Mouse (Mus musculus): Measurements from ENCODE around the gene Gm20518. TPM values are rescaled to one million over a fixed set of nuclear protein-coding genes. Genes with fewer than 3 reads are reported as not detected.

The Gm20518 gene
- polyA plus RNA-seq, 1 experiment = 0.35 TPM

- Histone ChIP-seq H3K9me3 (no peaks in the 10 kb centered on the region), H3K4me3 (replicated peaks) (no peak overlapping the region), H3K36me3 (replicated peaks; ENCODE audit: low read length) (peaks cover 9% of the 10 kb centered on the region), H3K27me3 (replicated peaks) (peaks cover 90% of the 10 kb centered on the region), H3K4me1 (peaks cover 20% of the 10 kb centered on the region)
- TF ChIP-seq GATA1 (IDR thresholded peaks at IDR 0.05; ENCODE audit: borderline replicate concordance, low read length) = no peak
- TF ChIP-seq FLI1 (IDR thresholded peaks at IDR 0.05; ENCODE audit: low read length) = no peak
These were observed 95.8 kb downstream of the Gm20518 start for GRCm38 (mm10) chr16:17795643-17796042.

- Histone ChIP-seq H3K36me3 (replicated peaks; ENCODE audit: low read length) (peaks cover 19% of the 10 kb centered on the region), H3K27me3 (replicated peaks) (peaks cover 83% of the 10 kb centered on the region), H3K4me3 (replicated peaks) (no peak overlapping the region), H3K4me1 (peaks cover 20% of the 10 kb centered on the region), H3K9me3 (no peaks in the 10 kb centered on the region)
- TF ChIP-seq FLI1 (IDR thresholded peaks at IDR 0.05; ENCODE audit: low read length) (no peak), GATA1 (IDR thresholded peaks at IDR 0.05; ENCODE audit: borderline replicate concordance, low read length) (no peak)
These were observed 97.4 kb downstream of the Gm20518 start for GRCm38 (mm10) chr16:17794047-17794446.

- TF ChIP-seq GATA1 (IDR thresholded peaks at IDR 0.05; ENCODE audit: borderline replicate concordance, low read length) (no peak), FLI1 (IDR thresholded peaks at IDR 0.05; ENCODE audit: low read length) (no peak)
- Histone ChIP-seq H3K27me3 (replicated peaks) (peaks cover 75% of the 10 kb centered on the region), H3K36me3 (replicated peaks; ENCODE audit: low read length) (peaks cover 22% of the 10 kb centered on the region), H3K9me3 (no peaks in the 10 kb centered on the region), H3K4me1 (peaks cover 12% of the 10 kb centered on the region), H3K4me3 (replicated peaks) (no peak overlapping the region)
These were observed 98.7 kb downstream of the Gm20518 start for GRCm38 (mm10) chr16:17792728-17793127.

- Histone ChIP-seq H3K27me3 (replicated peaks) (peaks cover 37% of the 10 kb centered on the region), H3K36me3 (replicated peaks; ENCODE audit: low read length) (peaks cover 30% of the 10 kb centered on the region), H3K4me3 (replicated peaks) (no peak overlapping the region), H3K4me1 (peaks cover 14% of the 10 kb centered on the region), H3K9me3 (no peaks in the 10 kb centered on the region)
- TF ChIP-seq GATA1 (IDR thresholded peaks at IDR 0.05; ENCODE audit: borderline replicate concordance, low read length) (no peak), FLI1 (IDR thresholded peaks at IDR 0.05; ENCODE audit: low read length) (no peak)
These were observed 106.1 kb downstream of the Gm20518 start for GRCm38 (mm10) chr16:17785337-17785736.

Other genes starting within 250 kb of the Gm20518 start
- not detected in 2 replicates for gene Ccdc74a, start 245.2 kb downstream of the Gm20518 start, polyA plus RNA-seq (2012; ENCODE audit: insufficient read depth, low replicate concordance)
- 78.5 and 142 TPM in 2 replicates for gene Med15, start 158.8 kb downstream of the Gm20518 start, polyA plus RNA-seq (2012; ENCODE audit: insufficient read depth, low replicate concordance)
- 0.65 and 4.0 TPM in 2 replicates for gene Klhl22, start 132.1 kb downstream of the Gm20518 start, polyA plus RNA-seq (2012; ENCODE audit: insufficient read depth, low replicate concordance)
- 0.79 and 1.7 TPM in 2 replicates for gene Scarf2, start 94.4 kb downstream of the Gm20518 start, polyA plus RNA-seq (2012; ENCODE audit: insufficient read depth, low replicate concordance)
- 0.13 TPM in 1 of 2 replicates, not detected in the other for gene B830017H08Rik, start 58.5 kb downstream of the Gm20518 start, polyA plus RNA-seq (2012; ENCODE audit: insufficient read depth, low replicate concordance)
- 3.2 TPM in 1 of 2 replicates, not detected in the other for gene Car15, start 53.3 kb downstream of the Gm20518 start, polyA plus RNA-seq (2012; ENCODE audit: insufficient read depth, low replicate concordance)
- gene Tssk1, start 2.6 kb upstream of the Gm20518 start, polyA plus RNA-seq (2012; ENCODE audit: insufficient read depth, low replicate concordance) = not detected in 2 replicates
- gene Dgcr2, start 6.9 kb upstream of the Gm20518 start, polyA plus RNA-seq (2012; ENCODE audit: insufficient read depth, low replicate concordance) = 6.8 and 8.4 TPM in 2 replicates
- gene Tssk2, start 7.0 kb upstream of the Gm20518 start, polyA plus RNA-seq (2012; ENCODE audit: insufficient read depth, low replicate concordance) = not detected in 2 replicates
- 21.8 and 24.0 TPM in 2 replicates for gene Ess2, start 19.7 kb upstream of the Gm20518 start, polyA plus RNA-seq (2012; ENCODE audit: insufficient read depth, low replicate concordance)
- not detected in 2 replicates for gene Gsc2, start 23.4 kb upstream of the Gm20518 start, polyA plus RNA-seq (2012; ENCODE audit: insufficient read depth, low replicate concordance)
- gene Slc25a1, start 36.5 kb upstream of the Gm20518 start, polyA plus RNA-seq (2012; ENCODE audit: insufficient read depth, low replicate concordance) = 396 and 555 TPM in 2 replicates
- gene Vpreb2, start 88.8 kb upstream of the Gm20518 start, polyA plus RNA-seq (2012; ENCODE audit: insufficient read depth, low replicate concordance) = not detected in 2 replicates
- 17.8 and 20.5 TPM in 2 replicates for gene Dgcr6, start 161.2 kb upstream of the Gm20518 start, polyA plus RNA-seq (2012; ENCODE audit: insufficient read depth, low replicate concordance)
- 45.8 and 90.5 TPM in 2 replicates for gene Prodh, start 198.5 kb upstream of the Gm20518 start, polyA plus RNA-seq (2012; ENCODE audit: insufficient read depth, low replicate concordance)
- 56.5 and 164 TPM in 2 replicates for gene Rtn4r, start 236.0 kb upstream of the Gm20518 start, polyA plus RNA-seq (2012; ENCODE audit: insufficient read depth, low replicate concordance)

Data from megakaryocyte, embryonic 14.5 days (primary cell).